Mouse (Mus musculus) heart, embryonic 11.5 days (tissue): ENCODE measurements around the gene Kif1b. TPM values are rescaled to one million over a fixed set of nuclear protein-coding genes. Genes with fewer than 3 reads are reported as not detected.

ENCODE experiments used
- ATAC-seq: fragments of 200-750 bp; cut with Nextera tagmentation; replicated peaks from 2 replicates; pipeline ENCODE4 v1.8.0; 2017; ENCODE audit warnings: moderate library complexity; ENCODE audit not compliant: insufficient number of reproducible peaks, low FRiP score, low TSS enrichment
- H3K27ac ChIP-seq: fragments of 300-500 bp; sonication (generic); 2 replicates; pipeline ENCODE4 v1.5.1; 2014; ENCODE audit warnings: mild to moderate bottlenecking, low read depth, low read length
- H3K27me3 ChIP-seq: fragments of 300-500 bp; sonication (generic); 2 replicates; pipeline ENCODE4 v1.6.1; 2014; ENCODE audit warnings: mild to moderate bottlenecking, low read length, mixed read lengths; ENCODE audit not compliant: control insufficient read depth, insufficient read depth
- H3K36me3 ChIP-seq: fragments of 300-500 bp; sonication (generic); 2 replicates; pipeline ENCODE4 v1.6.1; 2014; ENCODE audit warnings: mild to moderate bottlenecking, low read length, moderate library complexity, mixed read lengths; ENCODE audit not compliant: control insufficient read depth, insufficient read depth
- H3K4me1 ChIP-seq: fragments of 300-500 bp; sonication (generic); 2 replicates; pipeline ENCODE4 v1.6.1; 2014; ENCODE audit warnings: low read length; ENCODE audit not compliant: control insufficient read depth, insufficient read depth
- H3K4me2 ChIP-seq: fragments of 300-500 bp; sonication (generic); 2 replicates; pipeline ENCODE4 v1.6.1; 2014; ENCODE audit warnings: mild to moderate bottlenecking, moderate library complexity
- H3K4me3 ChIP-seq: fragments of 300-500 bp; sonication (generic); 2 replicates; pipeline ENCODE4 v1.5.1; 2014; ENCODE audit warnings: low read depth, low read length
- H3K9ac ChIP-seq: fragments of 300-500 bp; sonication (generic); 2 replicates; pipeline ENCODE4 v1.6.1; 2014; ENCODE audit warnings: mild to moderate bottlenecking, low read depth, low read length, moderate library complexity
- H3K9me3 ChIP-seq: fragments of 300-500 bp; sonication (generic); replicated peaks from 2 replicates; pipeline ENCODE4 v1.6.1; 2016; ENCODE audit warnings: low read length; ENCODE audit not compliant: control insufficient read depth
- WGBS: fragments of 180-500 bp; shearing (Covaris S2); extraction: QIAGEN DNeasy Blood & Tissue Kit; methylation state at CpG from one replicate; pipeline ENCODE4 v1.1.7; 2014; ENCODE audit not compliant: insufficient replicate concordance; 5-methylcytosine and 5-hydroxymethylcytosine counted together
- polyA plus RNA-seq: library from polyadenylated mRNA; unstranded; fragments of >200 nt; fragmentation: Nextera tagmentation; extraction: Ambion mirVana; gene quantifications from 2 replicates; pipeline ENCODE4 v1.2.1, GENCODE M21; 2014

Kif1b gene
- polyA plus RNA-seq, 1 experiment from 2014 or later: 47.8 TPM

DNA sequence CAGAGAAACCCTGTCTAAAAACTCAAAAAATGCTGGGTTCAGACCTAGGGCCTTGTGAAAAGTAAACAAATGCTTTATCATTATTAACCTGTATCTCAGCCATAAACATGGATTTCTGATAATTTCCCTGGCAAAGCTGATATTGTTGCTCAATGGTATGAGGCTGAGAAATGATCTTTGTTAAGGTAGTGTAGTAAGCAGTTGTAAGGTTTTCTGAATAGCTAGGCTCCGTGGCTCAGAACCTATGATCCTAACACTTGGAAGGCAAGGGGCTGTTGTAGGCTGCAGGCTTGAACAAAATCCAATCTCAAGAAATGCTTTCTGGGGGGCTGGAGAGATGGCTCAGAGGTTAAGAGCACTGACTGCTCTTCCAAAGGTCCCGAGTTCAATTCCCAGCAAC, 118.9 kb downstream of the Kif1b start:
- Histone ChIP-seq H3K9me3 (no peaks in the 10 kb centered on the region), H3K4me1 (no peaks in the 10 kb centered on the region), H3K36me3 (peaks cover 14% of the 10 kb centered on the region), H3K4me3 (no peak overlapping the region), H3K27ac (no peak overlapping the region), H3K4me2 (no peak overlapping the region), H3K27me3 (no peaks in the 10 kb centered on the region), H3K9ac (no peak overlapping the region)
- 80% methylated on average over 2 of the region's 2 CpGs for whole genome bisulfite sequencing
- ATAC-seq: no peak

DNA sequence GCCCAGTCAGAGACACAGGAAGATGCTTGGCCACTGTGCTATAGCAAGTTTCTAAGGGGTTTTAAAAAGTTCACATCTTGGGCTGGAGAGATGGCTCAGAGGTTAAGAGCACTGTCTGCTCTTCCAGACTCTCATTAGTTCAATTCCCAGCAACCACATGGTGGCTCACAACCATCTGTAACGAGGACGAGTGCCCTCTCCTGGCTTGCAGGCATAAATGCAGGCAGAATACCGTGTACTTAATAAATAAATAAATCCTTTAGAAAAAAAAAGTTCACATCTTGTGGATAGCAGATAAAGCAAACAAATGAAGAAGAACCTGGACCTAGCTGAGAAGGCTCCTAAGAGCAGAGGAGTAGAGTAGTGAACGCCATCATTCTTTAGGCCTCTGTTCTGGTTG, 124.7 kb downstream of the Kif1b start:
- H3K4me2 ChIP-seq: no peak overlapping the region
- 52% methylated on average over 4 of the region's 4 CpGs for WGBS
- H3K27ac ChIP-seq: no peak overlapping the region
- H3K27me3 ChIP-seq: no peaks in the 10 kb centered on the region
- no peak overlapping the region for H3K9ac ChIP-seq
- H3K36me3 ChIP-seq: peaks cover 9% of the 10 kb centered on the region
- H3K4me3 ChIP-seq: no peak overlapping the region
- ATAC-seq: no peak
- 0 out of 2 replicates have a peak, but pooled peaks cover 5% of the 10 kb centered on the region for H3K4me1 ChIP-seq
- no peaks in the 10 kb centered on the region for H3K9me3 ChIP-seq

DNA sequence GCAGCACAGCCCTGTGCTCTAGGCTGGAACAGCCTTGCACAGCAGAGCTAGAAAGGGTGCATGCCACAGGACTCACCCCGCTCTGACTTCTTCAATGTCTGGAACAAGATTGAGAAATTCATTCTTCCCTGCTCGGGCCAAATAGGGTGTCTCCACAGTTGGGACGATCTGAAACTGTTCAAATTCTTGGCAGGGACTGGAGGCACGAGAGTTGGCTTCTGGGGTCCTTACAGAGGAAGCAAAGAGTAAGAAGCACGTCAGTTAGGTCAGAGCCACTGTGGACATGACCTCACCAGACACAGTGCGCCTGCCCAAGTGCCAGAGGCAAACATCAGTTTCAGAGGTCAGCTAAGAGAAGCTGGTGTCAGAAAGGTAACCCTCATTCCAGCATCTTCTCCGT, 125.3 kb downstream of the Kif1b start:
- no peaks in the 10 kb centered on the region for H3K27me3 ChIP-seq
- 86% methylated on average over 7 of the region's 7 CpGs for WGBS
- ATAC-seq: no peak

DNA sequence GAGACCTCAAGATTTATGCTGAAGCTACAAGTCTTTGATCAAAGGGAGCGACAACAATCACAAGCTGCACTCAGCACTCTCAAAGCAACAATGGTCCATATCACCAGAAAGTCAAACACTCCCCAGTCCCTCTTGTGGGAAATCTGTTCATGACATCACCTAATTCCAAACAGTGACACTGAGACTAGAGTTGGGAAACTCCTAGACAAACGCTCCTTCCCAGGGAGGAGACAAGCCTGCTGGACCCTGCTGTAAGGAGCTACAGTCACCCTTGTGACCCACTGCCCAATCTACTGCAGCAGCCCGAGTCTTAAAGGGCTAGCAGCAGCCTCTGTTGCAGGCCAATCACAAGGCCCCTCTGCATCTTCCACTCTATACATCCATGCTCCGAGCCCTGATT, 127.9 kb downstream of the Kif1b start:
- 0 out of 2 replicates have a peak, but pooled peaks cover 5% of the 10 kb centered on the region for H3K4me1 ChIP-seq
- H3K9ac ChIP-seq: no peak overlapping the region
- no peak overlapping the region for H3K4me3 ChIP-seq
- H3K4me2 ChIP-seq: no peak overlapping the region
- 52% methylated on average over 4 of the region's 4 CpGs for WGBS
- H3K36me3 ChIP-seq: 0 out of 2 replicates have a peak, but pooled peaks cover 6% of the 10 kb centered on the region
- no peak overlapping the region for H3K27ac ChIP-seq
- no peak for ATAC-seq
- H3K9me3 ChIP-seq: no peaks in the 10 kb centered on the region
- no peaks in the 10 kb centered on the region for H3K27me3 ChIP-seq

More for the DNA sequence above, 125.3 kb downstream of the Kif1b start:
- Histone ChIP-seq H3K27ac (no peak overlapping the region), H3K4me3 (no peak overlapping the region), H3K4me1 (0 out of 2 replicates have a peak, but pooled peaks cover 5% of the 10 kb centered on the region), H3K9ac (no peak overlapping the region), H3K9me3 (no peaks in the 10 kb centered on the region), H3K4me2 (no peak overlapping the region), H3K36me3 (peaks cover 9% of the 10 kb centered on the region; the same call in 1 of the 2 replicates)

DNA sequence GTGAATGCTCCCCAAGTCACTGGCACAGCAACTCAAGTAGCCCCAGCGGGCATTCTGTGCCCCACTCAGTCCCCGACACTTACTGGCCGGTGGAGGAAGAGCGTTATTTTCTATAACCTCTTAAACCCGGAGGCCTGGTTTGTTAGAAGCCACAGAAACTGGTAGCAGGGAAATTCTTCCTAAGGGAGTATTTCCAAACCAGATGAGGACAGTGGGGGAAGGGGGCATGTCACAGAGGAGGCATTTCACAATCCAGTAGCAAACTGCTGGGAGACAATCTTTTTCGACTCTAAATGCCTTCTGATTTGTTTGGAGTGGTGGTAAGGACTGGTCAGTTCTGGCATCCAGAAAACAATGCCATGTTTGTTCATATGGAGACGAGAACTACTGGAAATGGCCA, 128.3 kb downstream of the Kif1b start:
- H3K27ac ChIP-seq: no peak overlapping the region
- H3K27me3 ChIP-seq: no peaks in the 10 kb centered on the region
- 77% methylated on average over 7 of the region's 7 CpGs for WGBS
- ATAC-seq: no peak
- no peak overlapping the region for H3K4me3 ChIP-seq
- H3K4me1 ChIP-seq: 0 out of 2 replicates have a peak, but pooled peaks cover 5% of the 10 kb centered on the region
- no peak overlapping the region for H3K9ac ChIP-seq
- 0 out of 2 replicates have a peak, but pooled peaks cover 3% of the 10 kb centered on the region for H3K36me3 ChIP-seq
- H3K9me3 ChIP-seq: no peaks in the 10 kb centered on the region
- no peak overlapping the region for H3K4me2 ChIP-seq

DNA sequence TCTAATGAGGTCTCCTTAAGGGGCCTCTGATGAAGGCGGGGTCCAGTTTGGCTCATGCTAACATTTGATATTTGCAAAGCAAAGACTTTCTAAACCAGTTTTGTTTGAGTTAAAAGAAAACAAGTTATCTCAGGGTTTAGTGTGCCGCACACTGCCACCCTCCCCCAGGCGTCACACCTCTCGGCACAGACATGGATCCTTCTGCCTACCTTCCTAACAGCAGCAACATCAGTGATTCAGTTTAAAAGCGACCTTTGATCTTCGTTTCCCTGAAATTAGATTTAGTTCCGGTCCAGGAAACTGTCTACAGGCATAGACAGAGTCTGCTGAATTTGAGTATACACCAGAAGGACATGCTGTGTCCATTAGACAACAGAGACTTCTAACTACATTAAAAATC, 129.2 kb downstream of the Kif1b start:
- H3K36me3 ChIP-seq: 0 out of 2 replicates have a peak, but pooled peaks cover 2% of the 10 kb centered on the region
- 85% methylated on average over 7 of the region's 7 CpGs for WGBS
- H3K9me3 ChIP-seq: no peaks in the 10 kb centered on the region

DNA sequence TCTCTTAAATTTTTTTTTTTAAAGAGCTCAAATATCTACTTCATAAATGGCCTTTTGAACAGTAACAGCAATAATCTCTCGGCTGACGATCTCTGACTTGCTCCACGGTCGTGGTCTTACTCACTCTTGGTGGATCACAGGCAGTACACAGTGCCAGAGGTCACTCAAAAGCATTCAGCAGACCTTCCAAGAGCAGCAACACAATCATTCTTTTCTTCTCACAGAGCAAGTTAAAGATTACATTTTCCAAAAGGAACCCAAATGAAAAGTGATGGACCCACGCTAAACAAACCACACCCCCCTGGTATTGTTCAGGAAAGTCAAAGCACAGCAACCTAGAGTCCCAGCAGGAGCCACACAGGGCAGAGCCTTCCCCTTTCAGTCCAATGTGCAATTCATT, 130.4 kb downstream of the Kif1b start:
- ATAC-seq: no peak
- no peak overlapping the region for H3K9ac ChIP-seq
- no peaks in the 10 kb centered on the region for H3K27me3 ChIP-seq
- no peak overlapping the region for H3K4me3 ChIP-seq
- no peak overlapping the region for H3K27ac ChIP-seq
- no peak overlapping the region for H3K4me2 ChIP-seq
- H3K4me1 ChIP-seq: 0 out of 2 replicates have a peak, but pooled peaks cover 5% of the 10 kb centered on the region
- WGBS: 68% methylated on average over 5 of the region's 5 CpGs
- no peaks in the 10 kb centered on the region for H3K9me3 ChIP-seq
- H3K36me3 ChIP-seq: no peaks in the 10 kb centered on the region

More for the DNA sequence above, 129.2 kb downstream of the Kif1b start:
- ATAC-seq: no peak
- H3K4me1 ChIP-seq: 0 out of 2 replicates have a peak, but pooled peaks cover 5% of the 10 kb centered on the region
- H3K4me3 ChIP-seq: no peak overlapping the region
- no peak overlapping the region for H3K27ac ChIP-seq
- H3K4me2 ChIP-seq: no peak overlapping the region
- no peak overlapping the region for H3K9ac ChIP-seq
- H3K27me3 ChIP-seq: no peaks in the 10 kb centered on the region

DNA sequence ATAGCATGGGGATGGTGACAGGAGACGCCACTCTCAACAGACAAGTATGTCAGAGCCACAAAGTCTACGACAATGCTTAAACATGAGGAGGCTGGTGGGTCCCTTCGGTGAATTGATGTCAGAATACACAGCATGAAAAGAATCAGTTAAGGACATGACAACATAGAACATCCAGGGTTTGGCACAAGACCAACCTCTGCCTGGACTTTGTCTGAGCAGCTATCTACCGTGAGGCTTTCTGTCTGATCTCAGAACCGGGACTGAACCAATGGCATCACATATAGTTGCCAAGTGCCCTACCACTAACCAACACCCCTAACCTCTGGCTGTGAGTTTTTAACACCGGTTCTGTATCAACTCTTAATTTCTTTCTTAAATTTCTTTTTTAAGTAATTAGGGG, 130.8 kb downstream of the Kif1b start:
- Histone ChIP-seq H3K36me3 (no peaks in the 10 kb centered on the region), H3K9me3 (no peaks in the 10 kb centered on the region), H3K9ac (no peak overlapping the region), H3K4me1 (0 out of 2 replicates have a peak, but pooled peaks cover 5% of the 10 kb centered on the region), H3K27me3 (no peaks in the 10 kb centered on the region), H3K4me3 (no peak overlapping the region), H3K4me2 (no peak overlapping the region), H3K27ac (no peak overlapping the region)
- 79% methylated on average over 6 of the region's 6 CpGs for WGBS
- ATAC-seq: no peak

DNA sequence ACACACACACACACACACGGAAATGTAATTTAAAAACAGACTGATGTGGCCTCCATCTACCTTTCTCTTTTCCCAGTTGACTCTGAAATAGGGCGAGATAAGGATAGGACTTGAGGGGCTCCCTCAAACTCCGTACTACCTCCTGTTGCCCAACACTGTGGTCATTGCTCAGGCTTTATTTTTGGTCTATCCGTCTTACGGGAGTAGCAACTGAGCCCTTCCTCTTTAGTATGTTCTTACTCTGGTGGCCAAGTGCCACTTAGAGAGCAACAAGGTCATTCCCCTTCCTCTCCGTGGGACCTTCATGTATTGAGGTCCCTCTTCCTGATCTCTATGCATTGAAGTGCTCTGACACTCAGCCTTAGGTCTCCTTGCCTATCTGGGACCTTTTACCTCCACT, 133.8 kb downstream of the Kif1b start:
- no peak overlapping the region for H3K4me3 ChIP-seq
- WGBS: 74% methylated on average over 6 of the region's 6 CpGs
- no peaks in the 10 kb centered on the region for H3K4me1 ChIP-seq
- ATAC-seq: no peak
- H3K27me3 ChIP-seq: no peaks in the 10 kb centered on the region
- H3K27ac ChIP-seq: no peak overlapping the region
- H3K9me3 ChIP-seq: no peaks in the 10 kb centered on the region
- H3K9ac ChIP-seq: no peak overlapping the region
- H3K36me3 ChIP-seq: no peaks in the 10 kb centered on the region
- no peak overlapping the region for H3K4me2 ChIP-seq
